Mouse (Mus musculus) liver, embryonic 14.5 days (tissue): ENCODE measurements around the gene Gm42517.

Source experiments
- CTCF ChIP-seq: IDR thresholded peaks from 2 replicates; pipeline ENCODE4 v1.5.1; 2016; ENCODE audit warnings: antibody characterized with exemption, low read depth, control low read depth
- EP300 ChIP-seq: IDR thresholded peaks from 2 replicates; pipeline ENCODE4 v1.6.1; 2016; ENCODE audit warnings: antibody characterized with exemption, low read depth

DNA sequence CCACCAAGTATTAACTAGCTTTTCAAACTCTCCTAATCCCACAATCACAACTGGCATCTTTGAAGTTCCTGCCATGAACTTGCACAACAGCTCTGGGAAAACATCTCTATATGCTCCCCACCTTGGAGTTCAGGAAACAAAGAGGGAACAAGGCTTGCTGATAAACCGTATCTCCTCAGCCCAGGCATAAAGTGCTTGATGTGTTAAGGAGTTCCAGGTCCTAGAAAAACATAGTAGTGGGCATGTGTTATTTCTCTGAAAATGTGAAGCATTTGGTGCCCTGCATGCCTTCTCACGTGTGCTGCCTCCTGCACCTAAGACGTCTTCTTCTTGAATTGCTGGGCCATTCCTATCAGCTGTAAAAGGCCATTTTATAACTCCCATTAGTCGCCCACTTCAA, 30.3 kb downstream of the Gm42517 start:
- TF ChIP-seq CTCF, result no peak
- TF ChIP-seq EP300, result peak; percentile 58
